Mouse (Mus musculus) gastrocnemius, adult 2 months (tissue): ENCODE results near the gene Hnrnpa2b1. TPM values are rescaled to one million over a fixed set of nuclear protein-coding genes. Genes with fewer than 3 reads are reported as not detected.
"Not testable (repeated sequence)": the region's sequence is repeated elsewhere in the genome, so short reads cannot be mapped to it uniquely, and the experiment has no call there.

Experiments used
- DNase-seq: peaks from one replicate; pipeline ENCODE4 v3.0.0; 2022
- H3K27ac ChIP-seq: fragments of 200-600 bp; 2 replicates; pipeline ENCODE4 v1.8.1; 2022; ENCODE audit warnings: mild to moderate bottlenecking
- H3K4me3 ChIP-seq: fragments of 200-600 bp; 2 replicates; pipeline ENCODE4 v1.8.1; 2022; ENCODE audit warnings: mild to moderate bottlenecking, moderate library complexity
- CTCF ChIP-seq: fragments of 200-600 bp; IDR thresholded peaks from 2 replicates; pipeline ENCODE4 v1.8.1; 2022; ENCODE audit warnings: antibody characterized with exemption, mild to moderate bottlenecking, moderate library complexity
- intact Hi-C: fragments of 180-260 bp; cut with DNase I; formaldehyde crosslinking; loops from one replicate; pipeline ENCODE4 v1.15.1; 2025
- total RNA-seq, 2 experiments: library from RNA; stranded (reverse); gene quantifications; 2 replicates each; pipeline ENCODE4 v1.2.3; 2021

The Hnrnpa2b1 gene
- total RNA-seq, 2 experiments from 2014 or later = 290 to 399 TPM

DNA sequence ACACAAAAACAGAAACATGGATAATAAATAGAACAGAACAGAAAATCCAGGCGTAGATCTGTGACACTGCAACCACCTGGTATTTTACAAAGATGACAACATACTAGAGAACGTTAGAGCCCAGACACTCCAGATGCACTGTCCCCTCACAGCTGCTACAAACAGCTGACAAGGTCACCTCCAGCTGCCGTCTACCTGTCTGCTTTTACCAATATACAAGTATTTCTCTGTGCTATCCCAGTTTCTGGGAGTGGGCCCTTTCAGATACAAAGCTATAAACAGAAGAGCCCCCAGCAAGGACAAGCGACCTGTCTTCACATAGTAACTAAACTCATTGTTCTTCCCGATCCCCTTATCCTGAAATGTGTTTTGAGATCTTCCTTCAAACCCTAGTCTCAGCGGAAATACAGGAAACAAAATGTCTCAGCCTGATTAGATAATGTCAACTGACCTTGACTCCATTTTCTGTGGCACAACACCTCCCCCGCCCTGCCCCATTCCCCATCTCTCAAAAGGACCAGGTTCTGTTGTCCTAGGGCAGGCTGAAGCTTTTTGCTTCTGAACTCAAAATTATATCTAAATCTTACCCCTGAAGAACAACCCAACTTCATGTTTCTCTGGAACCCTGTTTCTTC is 16.5 kb upstream of the Hnrnpa2b1 start:
- TF ChIP-seq CTCF = no peak
- H3K4me3 ChIP-seq = no peak overlapping the region
- intact Hi-C loops = no loop called here
- H3K27ac ChIP-seq = no peak overlapping the region
- no peak for DNase-seq

DNA sequence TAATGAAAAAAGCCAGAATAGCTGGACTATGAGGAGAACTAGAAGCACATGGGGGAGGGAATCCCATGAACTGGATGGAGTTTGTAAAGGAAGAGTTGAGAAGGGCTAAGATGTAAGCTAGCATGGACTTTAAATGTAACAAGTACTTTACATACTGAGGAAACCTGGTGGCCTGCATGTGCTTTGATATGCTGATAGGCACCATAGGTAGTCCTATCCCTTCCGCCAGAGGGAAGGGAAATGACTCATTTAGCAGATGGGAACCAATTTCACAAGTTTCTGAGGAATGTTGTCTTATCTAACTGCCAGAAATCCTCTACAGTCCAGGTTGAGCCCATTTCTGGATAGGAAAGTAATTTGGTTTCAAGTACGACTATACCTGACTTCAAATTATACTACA is 16.0 kb upstream of the Hnrnpa2b1 start:
- no peak overlapping the region for H3K4me3 ChIP-seq
- DNase-seq = no peak
- intact Hi-C loops = no loop called here
- H3K27ac ChIP-seq = no peak overlapping the region
- TF ChIP-seq CTCF = no peak

GRCm38 (mm10) chr6:51484556-51484955 is 14.9 kb upstream of the Hnrnpa2b1 start:
- intact Hi-C loops, H3K4me3 ChIP-seq, DNase-seq, H3K27ac ChIP-seq: not testable (repeated sequence)

DNA sequence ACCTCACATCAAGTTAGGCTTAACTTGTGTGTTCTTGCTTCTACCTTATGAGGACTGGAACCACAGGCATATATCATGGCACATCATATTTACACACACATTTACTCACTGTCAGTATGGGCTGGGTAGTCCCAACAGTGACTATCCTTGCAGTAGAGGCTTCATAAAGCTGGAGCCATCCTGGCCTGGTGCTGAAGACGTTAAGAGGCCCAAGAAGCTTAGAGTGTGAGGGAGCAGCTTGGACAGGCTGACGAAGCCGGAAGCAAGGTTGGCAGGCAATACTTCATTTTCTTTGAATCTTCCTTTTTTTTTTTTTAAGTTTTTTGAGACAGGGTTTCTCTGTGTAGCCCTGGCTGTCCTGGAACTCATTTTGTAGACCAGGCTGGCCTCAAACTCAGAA is 14.2 kb upstream of the Hnrnpa2b1 start:
- no peak for DNase-seq
- Histone ChIP-seq H3K27ac (no peak overlapping the region), H3K4me3 (no peak overlapping the region)
- intact Hi-C loops = no loop called here
- no peak for TF ChIP-seq CTCF

DNA sequence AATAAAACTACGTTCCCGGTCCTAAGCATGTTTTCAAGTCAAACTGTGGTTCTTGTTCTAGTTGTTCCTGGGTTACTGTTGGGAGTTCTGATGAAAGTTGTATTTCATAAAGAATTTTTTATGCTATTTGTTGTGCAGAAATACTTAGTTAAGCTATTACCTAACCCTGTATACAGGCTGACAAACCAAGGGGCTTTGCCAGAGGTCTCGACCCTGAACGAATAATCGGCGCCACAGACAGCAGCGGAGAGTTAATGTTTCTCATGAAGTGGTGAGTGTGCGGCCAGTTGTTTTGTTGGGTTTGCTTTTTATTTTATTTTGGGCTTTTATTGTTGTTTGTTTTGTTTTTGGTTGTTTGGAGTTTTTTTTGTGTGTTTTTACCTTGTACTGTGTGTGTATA is 11.9 kb upstream of the Hnrnpa2b1 start:
- DNase-seq = no peak
- Histone ChIP-seq H3K4me3 (no peak overlapping the region), H3K27ac (no peak overlapping the region)
- TF ChIP-seq CTCF = no peak
- intact Hi-C loops = no loop called here

GRCm38 (mm10) chr6:51479136-51479731 is 9.5 kb upstream of the Hnrnpa2b1 start:
- Histone ChIP-seq H3K27ac (no peak overlapping the region), H3K4me3 (no peak overlapping the region)
- TF ChIP-seq CTCF = no peak
- intact Hi-C loops = no loop called here
- no peak for DNase-seq

GRCm38 (mm10) chr6:51472213-51472612 is 2.5 kb upstream of the Hnrnpa2b1 start:
- Histone ChIP-seq H3K4me3 (peak overlapping the region; percentile 81), H3K27ac (peak overlapping the region; percentile 99; the same call in 1 of the 2 replicates)
- intact Hi-C loops = loop anchor here (5.0 kb wide), 1 partner anchor 750 kb away; the partner anchor contains the start of gene Hoxa7
- DNase-seq = no peak
- no peak for TF ChIP-seq CTCF

GRCm38 (mm10) chr6:51471782-51472181 is 2.1 kb upstream of the Hnrnpa2b1 start:
- Histone ChIP-seq H3K27ac (peak overlapping the region; percentile 99; the same call in 1 of the 2 replicates), H3K4me3 (peak overlapping the region; percentile 81)
- TF ChIP-seq CTCF = no peak
- no peak for DNase-seq
- intact Hi-C loops = loop anchor here (5.0 kb wide), 1 partner anchor 751 kb away; the partner anchor contains the start of gene Hoxa7

DNA sequence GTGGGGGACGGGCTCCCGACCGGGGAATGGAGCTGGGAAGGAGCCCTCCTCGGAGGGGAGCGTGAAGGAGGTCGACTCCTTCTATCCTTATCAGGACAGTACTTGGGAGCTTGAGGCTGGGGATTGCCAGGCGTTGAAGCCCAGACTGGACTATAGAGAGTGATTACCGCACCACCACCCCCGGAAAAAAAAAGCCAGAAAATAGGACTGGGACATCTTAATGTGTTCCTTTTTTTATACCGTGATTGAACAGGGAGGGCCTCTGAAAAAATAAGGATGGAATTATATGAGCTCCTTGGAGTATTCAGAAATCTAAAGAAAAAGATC is 1.4 kb upstream of the Hnrnpa2b1 start:
- Histone ChIP-seq H3K27ac (peak overlapping the region; percentile 99), H3K4me3 (peak overlapping the region; percentile 81)
- no peak for TF ChIP-seq CTCF
- no peak for DNase-seq
- intact Hi-C loops = loop anchor here (5.0 kb wide), 1 partner anchor 751 kb away; the partner anchor contains the start of gene Hoxa7

GRCm38 (mm10) chr6:51470311-51471178 is 851 bp upstream of the Hnrnpa2b1 start, which contains the start of gene Cbx3:
Gene Cbx3, plus strand, starts transcription at chr6:51470360.
- Histone ChIP-seq H3K4me3 (peak within 1 kb of the TSS; percentile 81), H3K27ac (peak within 1 kb of the TSS; percentile 99)
- intact Hi-C loops = loop anchor here (5.0 kb wide), 1 partner anchor 752 kb away; the partner anchor contains the start of gene Hoxa7
- no peak for TF ChIP-seq CTCF
- peak; percentile 90 for DNase-seq

- peak; percentile 81 for DNase-seq
- intact Hi-C loops = no loop called here
- no peak for TF ChIP-seq CTCF
- Histone ChIP-seq H3K27ac (peak overlapping the region; percentile 99), H3K4me3 (peak overlapping the region; percentile 81)
These were observed 668 bp downstream of the Hnrnpa2b1 start for GRCm38 (mm10) chr6:51468891-51469561.

DNA sequence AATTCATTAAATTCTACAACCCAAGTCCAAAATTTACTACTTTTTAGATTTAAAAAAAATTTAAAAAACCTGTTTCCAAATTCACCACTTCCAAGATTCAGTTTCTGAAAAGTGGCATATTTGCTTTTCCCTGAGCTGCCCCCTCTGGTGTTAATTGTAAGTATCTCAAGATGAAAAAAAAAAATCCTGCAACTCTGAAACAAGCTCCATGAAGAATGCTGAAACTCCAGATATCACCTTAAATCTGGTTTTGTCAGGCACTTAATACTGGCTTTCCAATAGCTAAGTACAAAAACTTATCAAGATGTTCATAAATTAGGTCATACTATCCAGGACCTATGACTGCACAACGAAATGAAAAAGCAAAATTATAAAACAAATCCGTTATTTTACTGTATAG is 2.0 kb downstream of the Hnrnpa2b1 start:
- no peak for DNase-seq
- H3K27ac ChIP-seq = peak overlapping the region; percentile 99
- intact Hi-C loops = no loop called here
- H3K4me3 ChIP-seq = peak overlapping the region; percentile 81
- peak; percentile 53 for TF ChIP-seq CTCF
